Mouse (Mus musculus): Measurements from ENCODE around the gene Car10. TPM values are rescaled to one million over a fixed set of nuclear protein-coding genes. Genes with fewer than 3 reads are reported as not detected.

Car10 gene
- polyA plus RNA-seq, 1 experiment from 2014 or later, result not detected

- ATAC-seq (replicated peaks; ENCODE audit: low FRiP score, low read depth), result no peak
- no peak for TF ChIP-seq CTCF (IDR thresholded peaks at IDR 0.05; ENCODE audit: low read depth)
Measured at GRCm38 (mm10) chr11:93098933-93099381, 1.1 kb downstream of the Car10 start.

GRCm38 (mm10) chr11:93099431-93100370 lies 1.9 kb downstream of the Car10 start:
- Histone ChIP-seq H3K4me1 (replicated peaks; ENCODE audit: insufficient read depth, low read length) (0 out of 2 replicates have a peak, but pooled peaks cover 7% of the 10 kb centered on the region), H3K9me3 (replicated peaks; ENCODE audit: low read length) (no peaks in the 10 kb centered on the region), H3K9ac (ENCODE audit: low read depth, low read length) (no peak overlapping the region), H3K4me3 (replicated peaks; ENCODE audit: low read depth, low read length) (peak overlapping the region; percentile 20), H3K27me3 (ENCODE audit: insufficient read depth, low read length) (peaks cover 44% of the 10 kb centered on the region), H3K27ac (no peak overlapping the region), H3K4me2 (ENCODE audit: low read length) (peak overlapping the region; percentile 55), H3K36me3 (ENCODE audit: insufficient read depth, low read length) (no peaks in the 10 kb centered on the region)
- TF ChIP-seq CTCF (IDR thresholded peaks at IDR 0.05; ENCODE audit: low read depth), result no peak
- no peak for ATAC-seq (replicated peaks; ENCODE audit: low FRiP score, low read depth)
- no peak for DNase-seq (ENCODE audit: low spot score)
- 2% methylated on average over 53 of the region's 53 CpGs for WGBS

More at GRCm38 (mm10) chr11:93098933-93099381, 1.1 kb downstream of the Car10 start:
- peak overlapping the region; percentile 20 for H3K4me3 ChIP-seq (replicated peaks; ENCODE audit: low read depth, low read length)
- peak overlapping the region; percentile 55 for H3K4me2 ChIP-seq (ENCODE audit: low read length)
- H3K36me3 ChIP-seq (ENCODE audit: insufficient read depth, low read length), result no peaks in the 10 kb centered on the region
- H3K9me3 ChIP-seq (replicated peaks; ENCODE audit: low read length), result no peaks in the 10 kb centered on the region
- no peak overlapping the region for H3K27ac ChIP-seq
- peaks cover 44% of the 10 kb centered on the region for H3K27me3 ChIP-seq (ENCODE audit: insufficient read depth, low read length)
- no peak overlapping the region for H3K9ac ChIP-seq (ENCODE audit: low read depth, low read length)
- 0 out of 2 replicates have a peak, but pooled peaks cover 7% of the 10 kb centered on the region for H3K4me1 ChIP-seq (replicated peaks; ENCODE audit: insufficient read depth, low read length)
- no peak for DNase-seq (ENCODE audit: low spot score)
- WGBS, result under 1% methylated on average over 35 of the region's 37 CpGs

GRCm38 (mm10) chr11:93100606-93101005 lies 2.8 kb downstream of the Car10 start:
- DNase-seq (ENCODE audit: low spot score) (no peak), ATAC-seq (replicated peaks; ENCODE audit: low FRiP score, low read depth) (no peak)
- 2% methylated on average over 6 of the region's 6 CpGs for WGBS
- no peak overlapping the region for H3K4me2 ChIP-seq (ENCODE audit: low read length)
- no peak overlapping the region for H3K27ac ChIP-seq
- 0 out of 2 replicates have a peak, but pooled peaks cover 7% of the 10 kb centered on the region for H3K4me1 ChIP-seq (replicated peaks; ENCODE audit: insufficient read depth, low read length)
- TF ChIP-seq CTCF (IDR thresholded peaks at IDR 0.05; ENCODE audit: low read depth), result no peak
- H3K9ac ChIP-seq (ENCODE audit: low read depth, low read length), result no peak overlapping the region
- no peaks in the 10 kb centered on the region for H3K9me3 ChIP-seq (replicated peaks; ENCODE audit: low read length)
- no peak overlapping the region for H3K4me3 ChIP-seq (replicated peaks; ENCODE audit: low read depth, low read length)
- H3K27me3 ChIP-seq (ENCODE audit: insufficient read depth, low read length), result peaks cover 44% of the 10 kb centered on the region
- no peaks in the 10 kb centered on the region for H3K36me3 ChIP-seq (ENCODE audit: insufficient read depth, low read length)

GRCm38 (mm10) chr11:93101106-93101505 lies 3.3 kb downstream of the Car10 start:
- H3K36me3 ChIP-seq (ENCODE audit: insufficient read depth, low read length), result no peaks in the 10 kb centered on the region
- no peak overlapping the region for H3K4me3 ChIP-seq (replicated peaks; ENCODE audit: low read depth, low read length)
- 0 out of 2 replicates have a peak, but pooled peaks cover 7% of the 10 kb centered on the region for H3K4me1 ChIP-seq (replicated peaks; ENCODE audit: insufficient read depth, low read length)
- no peak overlapping the region for H3K9ac ChIP-seq (ENCODE audit: low read depth, low read length)
- H3K27me3 ChIP-seq (ENCODE audit: insufficient read depth, low read length), result peaks cover 44% of the 10 kb centered on the region
- no peak overlapping the region for H3K27ac ChIP-seq
- H3K9me3 ChIP-seq (replicated peaks; ENCODE audit: low read length), result no peaks in the 10 kb centered on the region
- no peak overlapping the region for H3K4me2 ChIP-seq (ENCODE audit: low read length)
- TF ChIP-seq CTCF (IDR thresholded peaks at IDR 0.05; ENCODE audit: low read depth), result no peak
- no peak for DNase-seq (ENCODE audit: low spot score)
- ATAC-seq (replicated peaks; ENCODE audit: low FRiP score, low read depth), result no peak
- 7% methylated on average over 2 of the region's 2 CpGs for WGBS

- Histone ChIP-seq H3K9ac (ENCODE audit: low read depth, low read length) (no peak overlapping the region), H3K4me1 (replicated peaks; ENCODE audit: insufficient read depth, low read length) (0 out of 2 replicates have a peak, but pooled peaks cover 7% of the 10 kb centered on the region), H3K4me3 (replicated peaks; ENCODE audit: low read depth, low read length) (no peak overlapping the region), H3K4me2 (ENCODE audit: low read length) (no peak overlapping the region), H3K36me3 (ENCODE audit: insufficient read depth, low read length) (no peaks in the 10 kb centered on the region), H3K9me3 (replicated peaks; ENCODE audit: low read length) (no peaks in the 10 kb centered on the region), H3K27ac (no peak overlapping the region), H3K27me3 (ENCODE audit: insufficient read depth, low read length) (peaks cover 38% of the 10 kb centered on the region)
- 84% methylated on average over 9 of the region's 9 CpGs for WGBS
- TF ChIP-seq CTCF (IDR thresholded peaks at IDR 0.05; ENCODE audit: low read depth), result no peak
- DNase-seq (ENCODE audit: low spot score), result no peak
- no peak for ATAC-seq (replicated peaks; ENCODE audit: low FRiP score, low read depth)
Measured at GRCm38 (mm10) chr11:93102321-93102720, 4.5 kb downstream of the Car10 start.

GRCm38 (mm10) chr11:93103101-93103815 lies 5.4 kb downstream of the Car10 start:
- Histone ChIP-seq H3K9ac (ENCODE audit: low read depth, low read length) (no peak overlapping the region), H3K9me3 (replicated peaks; ENCODE audit: low read length) (no peaks in the 10 kb centered on the region), H3K27me3 (ENCODE audit: insufficient read depth, low read length) (peaks cover 29% of the 10 kb centered on the region), H3K4me2 (ENCODE audit: low read length) (no peak overlapping the region), H3K4me1 (replicated peaks; ENCODE audit: insufficient read depth, low read length) (0 out of 2 replicates have a peak, but pooled peaks cover 7% of the 10 kb centered on the region), H3K36me3 (ENCODE audit: insufficient read depth, low read length) (no peaks in the 10 kb centered on the region), H3K27ac (no peak overlapping the region), H3K4me3 (replicated peaks; ENCODE audit: low read depth, low read length) (no peak overlapping the region)
- 65% methylated on average over 3 of the region's 3 CpGs for WGBS
- DNase-seq (ENCODE audit: low spot score) (no peak), ATAC-seq (replicated peaks; ENCODE audit: low FRiP score, low read depth) (no peak)
- TF ChIP-seq CTCF (IDR thresholded peaks at IDR 0.05; ENCODE audit: low read depth), result no peak

All from kidney, postnatal 0 days (tissue).